Mouse (Mus musculus) gastrocnemius, postnatal 4 days (tissue): Measurements from ENCODE around the gene Fbxl12. TPM values are rescaled to one million over a fixed set of nuclear protein-coding genes. Genes with fewer than 3 reads are reported as not detected.
"Not testable (repeated sequence)": the region's sequence is repeated elsewhere in the genome, so short reads cannot be mapped to it uniquely, and the experiment has no call there.

Source experiments
- DNase-seq, 2 experiments: peaks; one replicate each; pipeline ENCODE4 v3.0.0; 2021 to 2022; ENCODE audit warnings: low spot score in 2 of 2, mixed read lengths in 2 of 2
- total RNA-seq, 2 experiments: library from RNA; stranded (reverse); gene quantifications; 2 replicates each; pipeline ENCODE4 v1.2.3; 2021

Gene Fbxl12
- total RNA-seq, 2 experiments from 2014 or later, result 15.1 to 17.2 TPM

- DNase-seq, result no peak
Observed at GRCm38 (mm10) chr9:20653859-20654258, 9.3 kb upstream of the Fbxl12 start.

- peak in 1 of 2 experiments; percentile 27 for DNase-seq
Observed at GRCm38 (mm10) chr9:20652260-20652658, 7.7 kb upstream of the Fbxl12 start.

GRCm38 (mm10) chr9:20651602-20652259 lies 7.2 kb upstream of the Fbxl12 start, which contains the start of gene Pin1:
Gene Pin1 (plus strand): TSS chr9:20652095.
- peak; percentile 93 to 97 for DNase-seq

- DNase-seq, result peak in 1 of 2 experiments; percentile 14
Observed at GRCm38 (mm10) chr9:20645121-20645520, 554 bp upstream of the Fbxl12 start.

- no peak for DNase-seq
Observed at GRCm38 (mm10) chr9:20643781-20644180, 786 bp downstream of the Fbxl12 start.

- peak; percentile 72 to 91 for DNase-seq
Observed at GRCm38 (mm10) chr9:20642896-20643466, 1.6 kb downstream of the Fbxl12 start.

- peak; percentile 75 to 89 for DNase-seq
Observed at GRCm38 (mm10) chr9:20642101-20642895, 2.3 kb downstream of the Fbxl12 start, which contains the start of gene Ubl5. Gene Ubl5 (plus strand): TSS chr9:20642878.

GRCm38 (mm10) chr9:20641501-20641900 lies 3.1 kb downstream of the Fbxl12 start:
- no peak for DNase-seq

GRCm38 (mm10) chr9:20639486-20639885 lies 5.1 kb downstream of the Fbxl12 start:
- DNase-seq, result no peak

- DNase-seq, result peak in 1 of 2 experiments; percentile 9
Observed at GRCm38 (mm10) chr9:20638552-20638951, 6.0 kb downstream of the Fbxl12 start.

- DNase-seq, result no peak
Observed at GRCm38 (mm10) chr9:20636790-20637189, 7.8 kb downstream of the Fbxl12 start.

- DNase-seq, result no peak
Observed at GRCm38 (mm10) chr9:20636256-20636655, 8.3 kb downstream of the Fbxl12 start.

- not testable (repeated sequence) for DNase-seq
Observed at GRCm38 (mm10) chr9:20635676-20636075, 8.9 kb downstream of the Fbxl12 start.

- DNase-seq, result no peak
Observed at GRCm38 (mm10) chr9:20631332-20631731, 13.2 kb downstream of the Fbxl12 start.

GRCm38 (mm10) chr9:20616685-20617084 lies 27.9 kb downstream of the Fbxl12 start:
- no peak for DNase-seq

- no peak for DNase-seq
Observed at GRCm38 (mm10) chr9:20611976-20612375, 32.6 kb downstream of the Fbxl12 start.

GRCm38 (mm10) chr9:20609831-20610464 lies 34.6 kb downstream of the Fbxl12 start:
- DNase-seq, result no peak

- peak; percentile 47 to 85 for DNase-seq
Observed at GRCm38 (mm10) chr9:20607100-20607974, 37.2 kb downstream of the Fbxl12 start.

GRCm38 (mm10) chr9:20606269-20606668 lies 38.3 kb downstream of the Fbxl12 start:
- DNase-seq, result no peak

GRCm38 (mm10) chr9:20601270-20601669 lies 43.3 kb downstream of the Fbxl12 start:
- DNase-seq, result no peak
